Mouse (Mus musculus) lung, postnatal 36 days (tissue): ENCODE results near the gene Rasgef1b.

ENCODE experiments used
- DNase-seq: peaks from one replicate; pipeline ENCODE4 v3.0.0; 2022; ENCODE audit warnings: mixed read lengths

Rasgef1b gene

GRCm38 (mm10) chr5:99440109-99440508 is 288.8 kb downstream of the Rasgef1b start:
- DNase-seq = no peak

- no peak for DNase-seq
These were observed 290.3 kb downstream of the Rasgef1b start for GRCm38 (mm10) chr5:99438526-99438925.

GRCm38 (mm10) chr5:99434226-99434625 is 294.6 kb downstream of the Rasgef1b start:
- no peak for DNase-seq

- DNase-seq = peak; percentile 31
These were observed 296.4 kb downstream of the Rasgef1b start for GRCm38 (mm10) chr5:99432471-99432870.

GRCm38 (mm10) chr5:99429273-99429672 is 299.6 kb downstream of the Rasgef1b start:
- DNase-seq = no peak

GRCm38 (mm10) chr5:99428648-99429047 is 300.2 kb downstream of the Rasgef1b start:
- no peak for DNase-seq

GRCm38 (mm10) chr5:99423271-99423670 is 305.6 kb downstream of the Rasgef1b start:
- DNase-seq = no peak

GRCm38 (mm10) chr5:99422856-99423255 is 306.0 kb downstream of the Rasgef1b start:
- no peak for DNase-seq

- DNase-seq = no peak
These were observed 306.8 kb downstream of the Rasgef1b start for GRCm38 (mm10) chr5:99422092-99422491.

- peak; percentile 56 for DNase-seq
These were observed 309.0 kb downstream of the Rasgef1b start for GRCm38 (mm10) chr5:99419872-99420271.

GRCm38 (mm10) chr5:99416902-99417301 is 312.0 kb downstream of the Rasgef1b start:
- no peak for DNase-seq

GRCm38 (mm10) chr5:99415676-99416075 is 313.2 kb downstream of the Rasgef1b start:
- DNase-seq = no peak

GRCm38 (mm10) chr5:99415049-99415448 is 313.8 kb downstream of the Rasgef1b start:
- DNase-seq = no peak

GRCm38 (mm10) chr5:99414293-99414692 is 314.6 kb downstream of the Rasgef1b start:
- peak; percentile 40 for DNase-seq

GRCm38 (mm10) chr5:99413851-99414250 is 315.0 kb downstream of the Rasgef1b start:
- no peak for DNase-seq

- no peak for DNase-seq
These were observed 315.5 kb downstream of the Rasgef1b start for GRCm38 (mm10) chr5:99413391-99413790.

GRCm38 (mm10) chr5:99404403-99405170 is 324.3 kb downstream of the Rasgef1b start:
- no peak for DNase-seq

GRCm38 (mm10) chr5:99403325-99403724 is 325.5 kb downstream of the Rasgef1b start:
- DNase-seq = no peak

- no peak for DNase-seq
These were observed 326.1 kb downstream of the Rasgef1b start for GRCm38 (mm10) chr5:99402784-99403183.

- no peak for DNase-seq
These were observed 326.6 kb downstream of the Rasgef1b start for GRCm38 (mm10) chr5:99402297-99402696.

- peak; percentile 80 for DNase-seq
These were observed 328.8 kb downstream of the Rasgef1b start for GRCm38 (mm10) chr5:99399855-99400626.

GRCm38 (mm10) chr5:99398472-99399070 is 330.3 kb downstream of the Rasgef1b start:
- no peak for DNase-seq

GRCm38 (mm10) chr5:99394578-99394977 is 334.3 kb downstream of the Rasgef1b start:
- DNase-seq = no peak

GRCm38 (mm10) chr5:99391525-99391924 is 337.3 kb downstream of the Rasgef1b start:
- no peak for DNase-seq
